Mouse (Mus musculus): ENCODE data around the gene Glud1. TPM values are rescaled to one million over a fixed set of nuclear protein-coding genes. Genes with fewer than 3 reads are reported as not detected.

Gene Glud1
- polyA plus RNA-seq, 1 experiment from 2014 or later, result 134 TPM

- H3K9ac ChIP-seq (replicated peaks), result no peak overlapping the region
- ATAC-seq (ENCODE audit: low FRiP score), result no peak
- H3K27me3 ChIP-seq (replicated peaks), result no peaks in the 10 kb centered on the region
- WGBS, result 85% methylated on average over 7 of the region's 7 CpGs
- H3K4me3 ChIP-seq (replicated peaks), result no peak overlapping the region
- H3K4me1 ChIP-seq, result no peaks in the 10 kb centered on the region
- no peaks in the 10 kb centered on the region for H3K9me3 ChIP-seq (replicated peaks)
- H3K36me3 ChIP-seq, result no peaks in the 10 kb centered on the region
- no peak overlapping the region for H3K27ac ChIP-seq (replicated peaks)
- H3K4me2 ChIP-seq, result no peak overlapping the region
Measured at GRCm38 (mm10) chr14:34296350-34296749, 14.2 kb upstream of the Glud1 start.

DNA sequence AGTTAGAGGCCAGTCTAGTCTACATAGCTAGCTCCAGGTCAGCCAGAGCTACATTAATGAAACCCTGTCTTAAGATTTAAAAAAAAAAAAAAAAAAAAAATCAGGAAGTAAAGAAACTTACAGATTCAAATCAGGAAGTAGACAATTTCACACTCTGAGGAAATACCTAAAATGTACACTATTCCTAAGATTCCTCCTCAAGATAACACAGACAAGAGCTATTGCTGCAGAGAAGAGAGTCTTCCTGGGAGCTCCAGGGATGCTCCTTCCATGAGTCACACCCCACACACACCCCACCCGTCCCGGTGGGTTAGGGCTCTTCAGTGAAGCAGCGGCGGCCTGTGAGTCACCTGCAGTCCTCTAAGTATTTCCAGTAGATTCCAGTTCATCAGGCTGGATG, 13.5 kb upstream of the Glud1 start:
- Histone ChIP-seq H3K27me3 (replicated peaks) (no peaks in the 10 kb centered on the region), H3K27ac (replicated peaks) (no peak overlapping the region), H3K36me3 (no peaks in the 10 kb centered on the region), H3K9me3 (replicated peaks) (no peaks in the 10 kb centered on the region), H3K4me1 (no peaks in the 10 kb centered on the region), H3K9ac (replicated peaks) (no peak overlapping the region), H3K4me3 (replicated peaks) (no peak overlapping the region), H3K4me2 (no peak overlapping the region)
- no peak for ATAC-seq (ENCODE audit: low FRiP score)
- WGBS, result 71% methylated on average over 4 of the region's 4 CpGs

DNA sequence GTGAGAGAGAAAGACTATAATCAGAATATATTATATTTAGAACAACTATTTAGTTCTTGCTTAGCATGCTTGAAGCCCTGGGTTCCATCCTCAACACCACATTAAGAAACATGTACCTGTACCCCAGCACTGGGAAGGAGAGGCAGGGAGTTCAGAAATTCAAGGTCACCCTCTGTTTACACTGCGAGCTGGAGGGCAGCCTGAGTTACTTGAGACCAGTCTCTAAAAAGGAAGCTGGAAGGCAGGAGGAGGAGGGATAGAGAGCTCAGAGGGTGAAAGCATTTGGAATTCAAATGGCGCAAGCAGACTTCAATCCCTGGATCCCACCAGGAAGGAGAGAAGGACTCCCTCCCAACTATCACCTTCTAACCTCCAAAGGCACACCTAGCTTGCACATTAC, 12.9 kb upstream of the Glud1 start:
- H3K36me3 ChIP-seq, result no peaks in the 10 kb centered on the region

GRCm38 (mm10) chr14:34298871-34299700, 11.4 kb upstream of the Glud1 start:
- Histone ChIP-seq H3K27ac (replicated peaks) (no peak overlapping the region), H3K9ac (replicated peaks) (no peak overlapping the region), H3K36me3 (no peaks in the 10 kb centered on the region), H3K4me3 (replicated peaks) (no peak overlapping the region), H3K4me1 (no peaks in the 10 kb centered on the region), H3K27me3 (replicated peaks) (no peaks in the 10 kb centered on the region), H3K9me3 (replicated peaks) (no peaks in the 10 kb centered on the region), H3K4me2 (no peak overlapping the region)
- WGBS, result 77% methylated on average over 11 of the region's 11 CpGs
- no peak for ATAC-seq (ENCODE audit: low FRiP score)

More for the DNA sequence above, 12.9 kb upstream of the Glud1 start:
- Histone ChIP-seq H3K9me3 (replicated peaks) (no peaks in the 10 kb centered on the region), H3K4me2 (no peak overlapping the region), H3K9ac (replicated peaks) (no peak overlapping the region), H3K4me1 (no peaks in the 10 kb centered on the region), H3K4me3 (replicated peaks) (no peak overlapping the region), H3K27me3 (replicated peaks) (no peaks in the 10 kb centered on the region), H3K27ac (replicated peaks) (no peak overlapping the region)
- no peak for ATAC-seq (ENCODE audit: low FRiP score)
- 53% methylated on average over 2 of the region's 2 CpGs for WGBS

GRCm38 (mm10) chr14:34302681-34303242, 7.8 kb upstream of the Glud1 start:
- Histone ChIP-seq H3K27ac (replicated peaks) (no peak overlapping the region), H3K4me2 (no peak overlapping the region), H3K4me1 (no peaks in the 10 kb centered on the region), H3K9me3 (replicated peaks) (no peaks in the 10 kb centered on the region), H3K36me3 (no peaks in the 10 kb centered on the region), H3K9ac (replicated peaks) (no peak overlapping the region), H3K27me3 (replicated peaks) (no peaks in the 10 kb centered on the region), H3K4me3 (replicated peaks) (no peak overlapping the region)
- ATAC-seq (ENCODE audit: low FRiP score), result no peak
- WGBS, result 73% methylated on average over 5 of the region's 5 CpGs

GRCm38 (mm10) chr14:34303265-34303680, 7.3 kb upstream of the Glud1 start:
- Histone ChIP-seq H3K9me3 (replicated peaks) (no peaks in the 10 kb centered on the region), H3K36me3 (no peaks in the 10 kb centered on the region), H3K9ac (replicated peaks) (no peak overlapping the region), H3K4me1 (no peaks in the 10 kb centered on the region), H3K4me3 (replicated peaks) (no peak overlapping the region), H3K27me3 (replicated peaks) (no peaks in the 10 kb centered on the region), H3K4me2 (no peak overlapping the region), H3K27ac (replicated peaks) (no peak overlapping the region)
- 24% methylated on average over 5 of the region's 5 CpGs for WGBS
- ATAC-seq (ENCODE audit: low FRiP score), result no peak

DNA sequence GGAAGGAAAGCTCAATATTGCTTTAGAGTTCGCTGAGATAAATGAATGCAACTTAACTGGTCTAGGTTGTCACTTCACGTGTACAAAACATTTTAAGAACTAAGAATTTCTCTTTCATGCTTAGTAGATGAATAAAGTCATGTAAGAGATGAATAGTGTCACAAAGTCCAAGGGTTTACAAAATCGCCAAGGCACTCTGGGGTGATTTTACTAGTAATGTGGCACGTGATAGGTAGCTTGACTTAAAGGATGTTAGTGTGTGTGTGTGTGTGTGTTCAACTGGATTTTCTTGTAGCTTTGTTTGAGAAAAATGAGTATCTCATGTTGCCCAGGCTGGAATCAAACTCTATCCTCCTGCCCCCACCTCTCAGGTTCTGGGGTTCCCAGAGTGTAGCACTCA, 1.3 kb upstream of the Glud1 start:
- Histone ChIP-seq H3K9me3 (replicated peaks) (no peaks in the 10 kb centered on the region), H3K9ac (replicated peaks) (no peak overlapping the region; the same call in 1 of the 2 replicates), H3K4me1 (peaks cover 28% of the 10 kb centered on the region), H3K27me3 (replicated peaks) (no peaks in the 10 kb centered on the region), H3K4me2 (no peak overlapping the region; the same call in 1 of the 2 replicates), H3K4me3 (replicated peaks) (no peak overlapping the region), H3K27ac (replicated peaks) (no peak overlapping the region), H3K36me3 (0 out of 2 replicates have a peak, but pooled peaks cover 4% of the 10 kb centered on the region)
- 91% methylated on average over 4 of the region's 4 CpGs for WGBS
- no peak for ATAC-seq (ENCODE audit: low FRiP score)

DNA sequence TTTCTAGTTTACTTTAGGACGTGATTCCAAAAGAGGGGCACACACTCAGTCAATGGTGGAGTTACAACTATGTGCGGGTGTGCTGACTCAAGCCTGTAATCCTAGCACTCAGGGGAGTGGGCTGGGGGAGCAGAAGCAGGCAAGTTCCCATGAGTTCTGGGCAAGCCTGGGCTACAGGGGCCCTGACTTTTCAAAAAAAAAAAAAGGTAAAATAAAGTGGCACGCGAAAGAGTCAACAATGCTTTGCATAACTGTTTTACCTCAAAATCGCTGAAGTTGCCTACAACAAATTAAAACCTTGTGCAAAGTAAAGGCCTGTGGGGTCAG, 657 bp upstream of the Glud1 start:
- peak overlapping the region; percentile 96 for H3K9ac ChIP-seq (replicated peaks)
- H3K27ac ChIP-seq (replicated peaks), result peak overlapping the region; percentile 96

DNA sequence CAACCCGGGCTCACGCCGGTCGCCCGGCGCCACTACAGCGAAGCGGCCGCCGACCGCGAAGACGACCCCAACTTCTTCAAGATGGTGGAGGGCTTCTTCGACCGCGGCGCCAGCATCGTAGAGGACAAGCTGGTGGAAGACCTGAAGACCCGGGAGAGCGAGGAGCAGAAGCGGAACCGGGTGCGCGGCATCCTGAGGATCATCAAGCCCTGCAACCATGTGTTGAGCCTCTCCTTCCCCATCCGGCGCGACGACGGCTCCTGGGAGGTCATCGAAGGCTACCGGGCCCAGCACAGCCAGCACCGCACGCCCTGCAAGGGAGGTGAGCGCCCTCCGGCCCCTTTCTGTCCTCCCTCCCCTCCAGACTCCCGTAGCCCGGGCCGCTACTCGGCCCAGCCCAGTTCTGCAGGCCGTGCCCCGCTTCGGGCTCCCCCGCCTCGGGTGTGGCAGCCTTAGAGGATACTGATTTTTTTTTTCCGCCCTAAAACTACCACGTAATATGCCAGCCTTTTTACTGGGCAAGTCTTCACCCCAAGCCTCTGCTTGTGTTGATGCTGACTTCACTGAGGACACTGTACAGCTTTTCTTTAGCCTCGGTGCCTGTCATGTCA, 599 bp downstream of the Glud1 start:
- H3K36me3 ChIP-seq, result 0 out of 2 replicates have a peak, but pooled peaks cover 4% of the 10 kb centered on the region
- peak overlapping the region; percentile 77 for H3K4me2 ChIP-seq
- H3K4me3 ChIP-seq (replicated peaks), result peak overlapping the region; percentile 97
- H3K4me1 ChIP-seq, result peaks cover 36% of the 10 kb centered on the region
- H3K27ac ChIP-seq (replicated peaks), result peak overlapping the region; percentile 96
- peak; percentile 36 for ATAC-seq (ENCODE audit: low FRiP score)
- WGBS, result under 1% methylated on average over 47 of the region's 47 CpGs
- H3K9ac ChIP-seq (replicated peaks), result peak overlapping the region; percentile 96
- H3K27me3 ChIP-seq (replicated peaks), result no peaks in the 10 kb centered on the region
- no peaks in the 10 kb centered on the region for H3K9me3 ChIP-seq (replicated peaks)

More for the DNA sequence above, 657 bp upstream of the Glud1 start:
- Histone ChIP-seq H3K4me1 (peaks cover 33% of the 10 kb centered on the region), H3K4me2 (peak overlapping the region; percentile 77), H3K36me3 (0 out of 2 replicates have a peak, but pooled peaks cover 4% of the 10 kb centered on the region), H3K4me3 (replicated peaks) (peak overlapping the region; percentile 97), H3K27me3 (replicated peaks) (no peaks in the 10 kb centered on the region), H3K9me3 (replicated peaks) (no peaks in the 10 kb centered on the region)
- no peak for ATAC-seq (ENCODE audit: low FRiP score)
- 12% methylated on average over 5 of the region's 5 CpGs for WGBS

GRCm38 (mm10) chr14:34311691-34312090, 1.2 kb downstream of the Glud1 start:
- Histone ChIP-seq H3K9me3 (replicated peaks) (no peaks in the 10 kb centered on the region), H3K4me1 (peaks cover 36% of the 10 kb centered on the region), H3K4me3 (replicated peaks) (peak overlapping the region; percentile 97), H3K9ac (replicated peaks) (peak overlapping the region; percentile 96), H3K36me3 (0 out of 2 replicates have a peak, but pooled peaks cover 4% of the 10 kb centered on the region), H3K27me3 (replicated peaks) (no peaks in the 10 kb centered on the region), H3K27ac (replicated peaks) (peak overlapping the region; percentile 96), H3K4me2 (peak overlapping the region; percentile 77)
- 2% methylated on average over 4 of the region's 4 CpGs for WGBS
- no peak for ATAC-seq (ENCODE audit: low FRiP score)

- Histone ChIP-seq H3K27ac (replicated peaks) (no peak overlapping the region; the same call in 1 of the 2 replicates), H3K27me3 (replicated peaks) (no peaks in the 10 kb centered on the region), H3K9ac (replicated peaks) (peak overlapping the region; percentile 96), H3K4me2 (peak overlapping the region; percentile 77), H3K9me3 (replicated peaks) (no peaks in the 10 kb centered on the region), H3K36me3 (0 out of 2 replicates have a peak, but pooled peaks cover 4% of the 10 kb centered on the region), H3K4me1 (peaks cover 36% of the 10 kb centered on the region), H3K4me3 (replicated peaks) (peak overlapping the region; percentile 97)
- no peak for ATAC-seq (ENCODE audit: low FRiP score)
- 7% methylated on average over 6 of the region's 6 CpGs for WGBS
Measured at GRCm38 (mm10) chr14:34312339-34313048, 2.0 kb downstream of the Glud1 start.

Measured in neural tube, embryonic 15.5 days (tissue).